Mouse (Mus musculus) midbrain, embryonic 13.5 days (tissue): ENCODE measurements around the gene Rbms2. TPM values are rescaled to one million over a fixed set of nuclear protein-coding genes. Genes with fewer than 3 reads are reported as not detected.
A peak's percentile ranks its signal among the peaks of the same experiment; 100 is the strongest.
"Not testable (repeated sequence)": the region's sequence is repeated elsewhere in the genome, so short reads cannot be mapped to it uniquely, and the experiment has no call there.

Experiments
- ATAC-seq: fragments of 200-750 bp; cut with Nextera tagmentation; 2 replicates; pipeline ENCODE4 v1.8.0; 2017; ENCODE audit warnings: mild to moderate bottlenecking, moderate TSS enrichment, moderate library complexity
- H3K27ac ChIP-seq: fragments of 300-500 bp; sonication (generic); 2 replicates; pipeline ENCODE4 v1.5.1; 2015; ENCODE audit warnings: inconsistent platforms, mild to moderate bottlenecking, moderate library complexity
- H3K27me3 ChIP-seq: fragments of 300-500 bp; sonication (generic); 2 replicates; pipeline ENCODE4 v1.6.1; 2015; ENCODE audit warnings: mild to moderate bottlenecking, inconsistent platforms
- H3K36me3 ChIP-seq: fragments of 300-500 bp; sonication (generic); 2 replicates; pipeline ENCODE4 v1.6.1; 2015; ENCODE audit warnings: mild to moderate bottlenecking, inconsistent platforms
- H3K4me1 ChIP-seq: fragments of 300-500 bp; sonication (generic); replicated peaks from 2 replicates; pipeline ENCODE4 v1.6.1; 2015; ENCODE audit warnings: inconsistent platforms
- H3K4me2 ChIP-seq: fragments of 300-500 bp; sonication (generic); replicated peaks from 2 replicates; pipeline ENCODE4 v1.6.1; 2015; ENCODE audit warnings: moderate library complexity, mild to moderate bottlenecking, inconsistent platforms
- H3K4me3 ChIP-seq: fragments of 300-500 bp; sonication (generic); replicated peaks from 2 replicates; pipeline ENCODE4 v1.5.1; 2015; ENCODE audit warnings: mild to moderate bottlenecking, inconsistent platforms
- H3K9ac ChIP-seq: fragments of 300-500 bp; sonication (generic); replicated peaks from 2 replicates; pipeline ENCODE4 v1.6.1; 2015; ENCODE audit warnings: mild to moderate bottlenecking, inconsistent platforms
- H3K9me3 ChIP-seq: fragments of 300-500 bp; sonication (generic); 2 replicates; pipeline ENCODE4 v1.6.1; 2016; ENCODE audit warnings: mild to moderate bottlenecking, inconsistent platforms
- WGBS: fragments of 180-500 bp; shearing (Covaris S2); methylation state at CpG from one replicate; pipeline ENCODE4 v1.1.7; 2015; 5-methylcytosine and 5-hydroxymethylcytosine counted together
- polyA plus RNA-seq: library from polyadenylated mRNA; unstranded; fragments of >200 nt; fragmentation: Nextera tagmentation; extraction: Ambion mirVana; gene quantifications from 2 replicates; pipeline ENCODE4 v1.2.1, GENCODE M21; 2015

The Rbms2 gene
- polyA plus RNA-seq: 9.8 and 10.9 TPM in 2 replicates

GRCm38 (mm10) chr10:128179989-128180388 is at the start of gene Rbms2:
Gene Rbms2 (minus strand): TSS chr10:128180297.
- H3K4me1 ChIP-seq: peaks cover 12% of the 10 kb centered on the region
- ATAC-seq: no peak
- H3K9me3 ChIP-seq: no peaks in the 10 kb centered on the region
- no peaks in the 10 kb centered on the region for H3K36me3 ChIP-seq
- no peak within 1 kb of the TSS for H3K27ac ChIP-seq
- no peaks in the 10 kb centered on the region for H3K27me3 ChIP-seq
- H3K4me3 ChIP-seq: 0 out of 2 replicates have a peak within 1 kb of the TSS, but pooled peaks have one; percentile 1
- no peak within 1 kb of the TSS for H3K4me2 ChIP-seq
- no peak within 1 kb of the TSS; the same call in 1 of the 2 replicates for H3K9ac ChIP-seq
- WGBS: 2% methylated on average over 6 of the region's 6 CpGs

- H3K9me3 ChIP-seq: no peaks in the 10 kb centered on the region
- ATAC-seq: no peak
- H3K9ac ChIP-seq: no peak overlapping the region
- WGBS: 93% methylated on average over 8 of the region's 8 CpGs
- peaks cover 25% of the 10 kb centered on the region for H3K4me1 ChIP-seq
- H3K27ac ChIP-seq: no peak overlapping the region
- no peaks in the 10 kb centered on the region for H3K36me3 ChIP-seq
- H3K4me2 ChIP-seq: no peak overlapping the region
- no peaks in the 10 kb centered on the region for H3K27me3 ChIP-seq
- H3K4me3 ChIP-seq: no peak overlapping the region
These were observed 47.9 kb upstream of the Rbms2 start for GRCm38 (mm10) chr10:128228009-128228408.

GRCm38 (mm10) chr10:128227592-128227991 is 47.5 kb upstream of the Rbms2 start:
- WGBS: 84% methylated on average over 9 of the region's 9 CpGs
- Histone ChIP-seq H3K9me3 (no peaks in the 10 kb centered on the region), H3K4me3 (no peak overlapping the region), H3K27ac (no peak overlapping the region), H3K4me1 (peaks cover 21% of the 10 kb centered on the region), H3K27me3 (no peaks in the 10 kb centered on the region), H3K4me2 (no peak overlapping the region), H3K36me3 (no peaks in the 10 kb centered on the region), H3K9ac (no peak overlapping the region)
- no peak for ATAC-seq

GRCm38 (mm10) chr10:128225538-128225937 is 45.4 kb upstream of the Rbms2 start, which contains the start of gene Mip:
Gene Mip (plus strand): TSS chr10:128225838.
- Histone ChIP-seq H3K9ac (peak within 1 kb of the TSS; percentile 4; the same call in 1 of the 2 replicates), H3K36me3 (no peaks in the 10 kb centered on the region), H3K9me3 (no peaks in the 10 kb centered on the region), H3K4me3 (no peak within 1 kb of the TSS), H3K27ac (no peak within 1 kb of the TSS), H3K4me2 (no peak within 1 kb of the TSS), H3K4me1 (peaks cover 13% of the 10 kb centered on the region), H3K27me3 (peaks cover 3% of the 10 kb centered on the region; the same call in 1 of the 2 replicates)
- 29% methylated on average over 4 of the region's 4 CpGs for WGBS
- no peak for ATAC-seq

DNA sequence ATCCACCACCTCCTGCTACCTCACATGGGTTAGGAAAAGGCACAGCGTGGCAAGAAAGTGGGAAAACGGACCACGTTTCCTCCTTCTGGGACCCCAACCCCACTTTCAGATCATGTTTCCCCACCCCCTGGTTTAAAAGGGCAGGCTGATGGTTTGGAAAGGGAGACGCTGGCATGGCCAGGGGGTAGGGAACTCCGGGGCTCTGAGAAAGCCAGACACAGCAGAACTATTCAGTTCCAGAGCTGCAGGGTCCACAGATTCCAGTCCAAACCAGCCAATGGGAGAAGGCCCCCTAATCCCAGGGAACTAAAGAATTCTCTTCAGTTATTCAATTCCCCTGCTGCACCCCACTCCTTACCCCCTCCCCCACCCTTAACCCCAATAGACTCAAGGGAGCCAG is 45.0 kb upstream of the Rbms2 start:
- Histone ChIP-seq H3K4me2 (no peak overlapping the region), H3K27ac (no peak overlapping the region), H3K4me3 (no peak overlapping the region), H3K36me3 (no peaks in the 10 kb centered on the region), H3K9me3 (no peaks in the 10 kb centered on the region), H3K9ac (0 out of 2 replicates have a peak overlapping the region, but pooled peaks have one; percentile 4), H3K4me1 (peaks cover 13% of the 10 kb centered on the region), H3K27me3 (peaks cover 3% of the 10 kb centered on the region; the same call in 1 of the 2 replicates)
- 42% methylated on average over 5 of the region's 5 CpGs for WGBS
- ATAC-seq: no peak

GRCm38 (mm10) chr10:128221533-128222286 is 41.6 kb upstream of the Rbms2 start:
- Histone ChIP-seq H3K27me3 (peaks cover 3% of the 10 kb centered on the region; the same call in 1 of the 2 replicates), H3K4me3 (no peak overlapping the region), H3K4me2 (no peak overlapping the region), H3K27ac (no peak overlapping the region), H3K9me3 (no peaks in the 10 kb centered on the region), H3K4me1 (peaks cover 13% of the 10 kb centered on the region), H3K9ac (no peak overlapping the region), H3K36me3 (no peaks in the 10 kb centered on the region)
- WGBS: 69% methylated on average over 16 of the region's 16 CpGs
- no peak for ATAC-seq

DNA sequence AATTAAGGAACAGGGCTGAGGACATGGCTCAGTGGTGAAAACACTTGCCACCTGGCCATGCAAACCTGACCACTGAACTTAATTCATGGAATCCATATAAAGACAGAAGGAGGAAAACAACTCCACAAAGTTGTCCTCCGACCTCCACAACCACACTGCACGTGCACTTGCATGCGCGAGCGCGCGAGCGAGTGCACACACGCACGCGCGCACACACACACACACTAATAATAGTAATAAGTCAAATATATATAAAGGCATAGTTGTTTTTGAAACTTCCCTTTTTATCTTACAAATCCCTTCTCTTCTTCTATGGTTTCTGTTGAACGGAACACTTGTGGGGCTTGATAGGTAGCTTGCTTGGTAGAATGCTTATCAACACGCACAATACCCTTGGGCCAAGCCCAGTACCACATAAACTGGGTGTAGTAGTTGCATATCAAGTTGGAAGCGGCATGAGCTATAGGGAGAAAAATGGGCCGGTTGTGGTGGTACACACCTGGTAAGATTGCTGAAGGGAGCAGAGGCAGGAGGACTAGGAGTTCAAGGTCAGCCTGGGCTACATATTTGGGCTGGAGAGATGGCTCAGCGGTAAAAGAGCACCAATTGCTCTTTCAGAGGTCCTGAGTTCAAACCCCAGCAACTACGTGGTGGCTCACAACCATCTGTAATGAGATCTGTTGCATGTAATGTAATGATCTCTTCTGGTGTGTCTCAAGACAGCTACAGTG is 38.5 kb upstream of the Rbms2 start:
- WGBS: 95% methylated on average over 18 of the region's 18 CpGs
- no peaks in the 10 kb centered on the region for H3K9me3 ChIP-seq
- H3K9ac ChIP-seq: no peak overlapping the region
- H3K27me3 ChIP-seq: peaks cover 7% of the 10 kb centered on the region
- H3K36me3 ChIP-seq: no peaks in the 10 kb centered on the region
- no peak overlapping the region for H3K4me3 ChIP-seq
- ATAC-seq: no peak
- H3K27ac ChIP-seq: no peak overlapping the region
- no peak overlapping the region for H3K4me2 ChIP-seq
- H3K4me1 ChIP-seq: no peaks in the 10 kb centered on the region

- peaks cover 5% of the 10 kb centered on the region for H3K27me3 ChIP-seq
- WGBS: 91% methylated on average over 5 of the region's 5 CpGs
These were observed 34.9 kb upstream of the Rbms2 start for GRCm38 (mm10) chr10:128214981-128215380.

DNA sequence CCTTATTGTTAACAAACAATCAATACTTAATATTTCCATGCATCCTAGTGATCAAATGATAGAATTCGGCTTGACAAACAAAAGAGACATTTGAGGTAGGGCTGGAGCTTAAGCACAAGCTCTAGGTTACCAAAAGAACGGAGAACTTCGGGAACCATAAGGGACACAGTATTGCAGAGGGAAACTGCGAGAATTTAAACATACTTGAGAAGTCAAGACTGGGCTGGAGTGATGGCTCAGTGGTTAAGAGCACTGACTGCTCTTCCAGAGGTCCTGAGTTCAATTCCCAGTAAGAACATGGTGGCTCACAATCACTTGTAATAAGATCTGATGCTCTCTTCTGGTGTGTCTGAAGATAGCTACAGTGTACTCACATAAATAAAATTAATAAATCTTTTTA is 34.0 kb upstream of the Rbms2 start:
- H3K36me3 ChIP-seq, H3K27ac ChIP-seq, H3K4me3 ChIP-seq, H3K9me3 ChIP-seq, H3K4me2 ChIP-seq, H3K27me3 ChIP-seq, H3K9ac ChIP-seq, ATAC-seq: not testable (repeated sequence)
- peaks cover 21% of the 10 kb centered on the region for H3K4me1 ChIP-seq
- WGBS: 91% methylated on average over 4 of the region's 4 CpGs

More at GRCm38 (mm10) chr10:128214981-128215380, 34.9 kb upstream of the Rbms2 start:
- Histone ChIP-seq H3K9ac (no peak overlapping the region), H3K36me3 (no peaks in the 10 kb centered on the region), H3K9me3 (no peaks in the 10 kb centered on the region), H3K4me3 (no peak overlapping the region), H3K4me1 (peaks cover 20% of the 10 kb centered on the region), H3K4me2 (no peak overlapping the region), H3K27ac (no peak overlapping the region)
- no peak for ATAC-seq

DNA sequence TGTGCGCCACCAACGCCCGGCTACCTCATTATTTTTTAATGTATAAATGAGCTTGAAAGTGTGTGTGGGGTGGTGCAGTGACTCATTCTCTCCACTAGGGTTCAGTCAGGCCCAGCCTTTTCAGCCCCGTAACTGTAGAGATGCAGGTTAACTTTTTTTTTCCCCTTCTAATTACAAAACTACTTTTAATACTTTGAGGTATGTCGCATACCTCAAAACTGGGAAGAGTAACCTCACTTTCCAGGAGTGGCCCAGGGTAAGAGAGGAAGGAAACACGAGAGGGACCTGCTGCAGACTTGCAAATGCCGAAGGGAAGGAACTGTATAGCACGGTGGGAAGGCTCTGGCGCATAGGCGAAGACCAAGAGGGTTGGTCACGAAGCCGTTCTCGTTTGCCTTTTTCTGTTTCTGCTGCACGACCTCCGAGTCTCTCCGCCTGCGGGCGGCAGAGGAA is 32.8 kb upstream of the Rbms2 start:
- peak; percentile 22; the same call in 1 of the 2 replicates for ATAC-seq
- H3K9me3 ChIP-seq: no peaks in the 10 kb centered on the region
- H3K27me3 ChIP-seq: peaks cover 5% of the 10 kb centered on the region
- peak overlapping the region; percentile 52 for H3K4me2 ChIP-seq
- peaks cover 21% of the 10 kb centered on the region for H3K4me1 ChIP-seq
- H3K9ac ChIP-seq: 0 out of 2 replicates have a peak overlapping the region, but pooled peaks have one; percentile 23
- H3K36me3 ChIP-seq: no peaks in the 10 kb centered on the region
- 1% methylated on average over 18 of the region's 18 CpGs for WGBS
- H3K27ac ChIP-seq: no peak overlapping the region
- H3K4me3 ChIP-seq: peak overlapping the region; percentile 19

DNA sequence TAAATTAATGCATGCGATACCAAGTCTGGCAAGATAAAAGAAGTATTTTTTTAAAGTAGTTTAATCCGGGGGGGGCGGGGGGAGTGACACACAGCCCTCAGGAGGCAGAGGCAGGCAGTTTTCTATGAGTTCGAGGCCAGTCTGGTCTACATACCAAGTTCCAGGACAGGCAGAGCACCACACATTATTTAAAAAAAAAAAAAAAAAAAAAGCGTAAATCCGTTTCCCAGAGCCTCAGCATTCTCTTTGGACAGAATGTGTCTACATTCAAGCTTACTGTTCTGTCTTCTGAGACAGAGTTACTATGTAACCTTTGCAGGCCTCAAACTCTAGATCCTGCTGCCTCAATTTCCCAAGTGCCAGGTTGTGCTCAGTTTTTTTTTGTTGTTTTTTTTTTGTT is 32.1 kb upstream of the Rbms2 start:
- Histone ChIP-seq H3K4me3 (peak overlapping the region; percentile 51), H3K27ac (no peak overlapping the region), H3K9ac (peak overlapping the region; percentile 64), H3K9me3 (no peaks in the 10 kb centered on the region), H3K27me3 (peaks cover 5% of the 10 kb centered on the region), H3K4me1 (peaks cover 21% of the 10 kb centered on the region), H3K4me2 (peak overlapping the region; percentile 82), H3K36me3 (no peaks in the 10 kb centered on the region)
- ATAC-seq: 0 out of 2 replicates have a peak, but pooled peaks have one; percentile 5
- WGBS: 43% methylated on average over 6 of the region's 6 CpGs
